Mouse (Mus musculus): ENCODE measurements around the gene Apol7b.

Apol7b gene

GRCm38 (mm10) chr15:77384340-77385030, 62.8 kb downstream of the Apol7b start:
- no peak for DNase-seq (ENCODE audit: low spot score in 2 of 2)

DNA sequence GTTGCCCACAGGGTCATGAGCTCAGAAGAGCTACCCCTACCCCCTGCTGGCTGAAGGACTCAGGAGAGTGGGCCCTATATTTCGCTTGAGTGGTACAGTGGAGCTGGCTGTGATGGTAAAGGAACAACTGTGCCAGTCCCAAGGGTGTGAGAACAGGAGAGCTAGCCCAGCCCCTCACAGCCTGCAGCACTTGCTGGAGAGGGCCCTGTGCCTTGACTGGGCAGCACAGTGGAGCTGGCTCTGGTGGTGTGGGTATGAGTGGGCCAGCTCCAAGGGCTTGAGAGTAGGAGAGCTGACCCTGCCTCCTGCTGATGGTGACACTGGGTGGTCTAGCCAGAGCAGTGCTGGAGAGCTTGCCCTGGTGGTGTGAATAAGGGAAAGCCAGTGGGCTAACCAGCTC, 64.4 kb downstream of the Apol7b start:
- no peak for DNase-seq (ENCODE audit: low spot score in 2 of 2)

- no peak for DNase-seq (ENCODE audit: low spot score in 2 of 2)
Measured at GRCm38 (mm10) chr15:77382271-77382850, 64.9 kb downstream of the Apol7b start.

DNA sequence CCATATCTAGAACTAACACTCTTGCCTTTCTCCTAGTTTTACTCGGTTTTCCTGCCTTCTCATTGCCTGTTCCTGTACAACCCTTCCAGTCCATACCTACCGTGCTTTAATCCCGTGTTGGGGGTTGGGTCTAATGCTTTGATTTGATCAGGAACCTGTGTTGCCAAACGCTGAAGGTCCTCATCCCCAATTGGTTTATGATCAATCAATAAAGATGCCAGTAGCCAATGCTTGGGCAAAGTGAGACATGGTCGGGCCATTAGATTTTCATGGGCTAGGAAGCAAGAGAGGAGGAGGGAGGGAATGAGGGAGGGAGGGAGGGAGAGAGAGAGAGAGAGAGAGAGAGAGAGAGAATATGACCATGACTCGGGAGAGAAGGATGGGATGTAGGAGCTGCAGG, 65.8 kb downstream of the Apol7b start:
- no peak for DNase-seq (ENCODE audit: low spot score in 2 of 2)

DNA sequence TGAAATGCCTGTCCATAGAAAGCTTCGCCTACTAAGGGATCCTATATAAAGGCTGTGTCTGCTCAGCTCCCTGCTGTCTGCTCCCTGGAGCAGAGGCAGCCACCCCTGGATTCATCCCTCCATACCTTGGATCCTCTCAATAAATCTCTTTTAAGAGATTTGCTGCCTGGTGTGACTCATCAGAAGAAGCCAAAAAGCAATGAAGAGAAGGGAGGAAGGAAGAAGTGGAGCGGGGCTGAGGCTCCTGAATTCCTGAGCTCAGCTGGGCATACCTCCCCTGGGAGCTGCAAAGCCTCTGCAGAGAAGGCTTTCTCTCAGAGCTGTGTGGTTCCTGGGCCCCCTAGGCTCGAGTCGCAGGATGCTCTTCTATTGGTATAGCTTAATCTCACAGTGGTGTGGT, 67.4 kb downstream of the Apol7b start:
- DNase-seq (ENCODE audit: low spot score in 2 of 2), result no peak

DNA sequence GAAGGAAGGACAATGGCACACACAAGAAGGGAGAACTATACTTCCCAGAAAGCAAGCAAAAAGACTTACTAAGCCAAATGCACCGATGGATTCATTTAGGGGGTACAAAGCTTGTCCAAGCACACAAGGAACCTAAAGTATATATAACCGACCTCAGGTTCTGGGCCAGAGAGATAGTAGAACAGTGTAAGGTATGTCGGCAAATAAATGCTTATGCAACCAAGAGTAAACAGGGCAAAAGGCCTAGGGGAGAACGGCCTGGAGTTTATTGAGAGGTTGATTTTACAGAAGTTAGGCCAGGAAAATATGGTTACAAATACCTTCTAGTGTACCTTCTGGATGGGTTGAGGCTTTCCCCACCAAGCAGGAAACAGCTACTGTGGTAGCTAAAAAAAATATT, 69.9 kb downstream of the Apol7b start:
- no peak for DNase-seq (ENCODE audit: low spot score in 2 of 2)

- no peak for DNase-seq (ENCODE audit: low spot score in 2 of 2)
Measured at GRCm38 (mm10) chr15:77376920-77377319, 70.4 kb downstream of the Apol7b start.

Data from urinary bladder, postnatal 36 days (tissue).